Mouse (Mus musculus): ENCODE measurements around the gene Pgr15l.

Gene Pgr15l

GRCm38 (mm10) chrX:97072369-97072768, at the start of gene Pgr15l:
TSS of gene Pgr15l (plus strand) at chrX:97072596.
- no peak for DNase-seq

- no peak for DNase-seq
These were observed 44.9 kb upstream of the Pgr15l start for GRCm38 (mm10) chrX:97027540-97027939.

GRCm38 (mm10) chrX:97069816-97070215, 2.6 kb upstream of the Pgr15l start:
- no peak for DNase-seq

Data from cerebellum, adult 9-10 months (tissue).